Mouse (Mus musculus): ENCODE measurements at regions not wholly inside any gene's neighbourhood (a gene's known extent, or its start where the extent isn't known, plus 50 kb on each side); places are given as distances from the start of the nearest gene placed in this dataset.

DNA sequence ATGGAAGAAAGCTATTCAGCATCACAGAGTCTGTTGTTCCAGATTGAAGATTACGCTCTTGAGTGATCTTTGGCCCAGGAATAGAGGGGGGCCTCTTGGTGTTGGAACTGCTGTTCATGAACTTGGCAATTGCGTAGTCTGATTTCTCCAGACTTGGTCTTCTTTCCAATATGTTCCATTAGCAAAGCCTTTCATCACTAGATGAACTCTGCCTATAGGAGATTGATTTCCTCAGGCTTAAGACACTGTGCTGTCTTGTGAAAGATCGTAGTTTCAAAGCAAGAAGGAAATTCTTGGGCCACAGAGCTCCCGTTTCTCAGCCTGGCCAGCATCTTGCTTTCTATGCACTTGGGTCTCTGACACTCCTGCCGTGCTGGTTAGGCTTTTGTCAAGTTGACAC lies 51.4 kb upstream of the Acsl1 start:
- Histone ChIP-seq H3K4me1 (replicated peaks; ENCODE audit: control insufficient read depth, insufficient read depth, low read length) (no peaks in the 10 kb centered on the region), H3K9me3 (ENCODE audit: control insufficient read depth, low read length) (no peaks in the 10 kb centered on the region), H3K27ac (ENCODE audit: low read depth) (no peak overlapping the region), H3K4me3 (ENCODE audit: low read depth, low read length) (no peak overlapping the region), H3K9ac (ENCODE audit: low read length) (no peak overlapping the region), H3K4me2 (ENCODE audit: low read length) (no peak overlapping the region), H3K27me3 (replicated peaks; ENCODE audit: control insufficient read depth, insufficient read depth, low read length) (no peaks in the 10 kb centered on the region), H3K36me3 (ENCODE audit: control insufficient read depth, insufficient read depth, low read length) (no peaks in the 10 kb centered on the region)
- DNase-seq (ENCODE audit: low spot score) (no peak), ATAC-seq (replicated peaks; ENCODE audit: low FRiP score, low TSS enrichment, low read depth) (no peak)
- WGBS = 87% methylated on average over 5 of the region's 5 CpGs

- Histone ChIP-seq H3K27me3 (replicated peaks; ENCODE audit: control insufficient read depth, insufficient read depth, low read length) (no peaks in the 10 kb centered on the region), H3K9ac (ENCODE audit: low read length) (no peak overlapping the region), H3K9me3 (ENCODE audit: control insufficient read depth, low read length) (no peaks in the 10 kb centered on the region), H3K4me3 (ENCODE audit: low read depth, low read length) (no peak overlapping the region), H3K4me2 (ENCODE audit: low read length) (no peak overlapping the region), H3K36me3 (ENCODE audit: control insufficient read depth, insufficient read depth, low read length) (no peaks in the 10 kb centered on the region), H3K27ac (ENCODE audit: low read depth) (no peak overlapping the region), H3K4me1 (replicated peaks; ENCODE audit: control insufficient read depth, insufficient read depth, low read length) (no peaks in the 10 kb centered on the region)
- DNase-seq (ENCODE audit: low spot score) (no peak), ATAC-seq (replicated peaks; ENCODE audit: low FRiP score, low TSS enrichment, low read depth) (no peak)
- 88% methylated on average over 8 of the region's 8 CpGs for WGBS
These were observed 50.4 kb upstream of the Acsl1 start for GRCm38 (mm10) chr8:46420476-46420875.

Measured in intestine, embryonic 14.5 days (tissue).